ENCODE assay signal across 19 mouse cellular contexts in genomic region chr1:156657523-156657922, GRCm38 (mm10). TPM values are rescaled to one million over a fixed set of nuclear protein-coding genes. Genes with fewer than 3 reads are reported as not detected.
DNase-seq lines count a peak whose midpoint lies in the region; ATAC-seq and TF ChIP-seq lines count a peak whose summit lies in the region.
"Had no signal": no experiment of that assay in that cellular context is flagged by ENCODE, and none has a peak within 500 bp of the region (broad histone marks: within the 10 kb centered on the region; RNA-seq: fewer than 3 reads in every experiment).

No protein-coding gene starts in this region.

- H3K36me3 ChIP-seq in hindbrain, postnatal 0 days (ENCODE audit: insufficient read depth, low read length), result no peaks in the 10 kb centered on the region
- peaks cover 3% of the 10 kb centered on the region; the same call in 1 of the 2 replicates for H3K36me3 ChIP-seq in hindbrain, embryonic 12.5 days
- 0 out of 2 replicates have a peak, but pooled peaks cover 3% of the 10 kb centered on the region for H3K36me3 ChIP-seq in ES-Bruce4 (ENCODE audit: control insufficient read depth, insufficient read depth, low read length, poor library complexity, severe bottlenecking)
- H3K36me3 ChIP-seq in liver, embryonic 15.5 days (replicated peaks), result no peaks in the 10 kb centered on the region
- H3K36me3 ChIP-seq: forebrain, embryonic 12.5 days; heart, embryonic 15.5 days; midbrain, embryonic 12.5 days had no signal

- peak; percentile 35 for TF ChIP-seq CTCF in hindbrain, postnatal 0 days (IDR thresholded peaks at IDR 0.05; ENCODE audit: low read depth)
- TF ChIP-seq CTCF in ES-Bruce4 (IDR thresholded peaks at IDR 0.05; ENCODE audit: low read depth, low read length), result no peak
- no peak for TF ChIP-seq CTCF in left cerebral cortex, adult 2 months (IDR thresholded peaks at IDR 0.05)

- no peak for ATAC-seq in hindbrain, postnatal 0 days
- ATAC-seq in hindbrain, embryonic 12.5 days (ENCODE audit: low FRiP score), result no peak
- ATAC-seq in liver, embryonic 15.5 days (ENCODE audit: insufficient read depth), result peak; percentile 74

- DNase-seq in hindbrain, postnatal 0 days (ENCODE audit: low spot score), result no peak
- DNase-seq in kidney, postnatal 14 days, result peak; percentile 47
- DNase-seq in left cerebral cortex, adult 2 months (ENCODE audit: extremely low spot score in 1 of 2, low spot score in 2 of 2), result no peak
- no peak for DNase-seq in ovary, postnatal 10 days (ENCODE audit: low spot score)
- DNase-seq in adrenal gland, adult 2 months, result no peak
- DNase-seq: adrenal gland, postnatal 10 days; B cell, adult 2 months; cerebellum, adult 8-10 months; gastrocnemius, adult 2 months; lung, postnatal 4 days; right cerebral cortex, postnatal 14 days had no signal

- H3K27ac ChIP-seq in hindbrain, postnatal 0 days, result no peak overlapping the region
- no peak overlapping the region for H3K27ac ChIP-seq in hindbrain, embryonic 12.5 days
- H3K27ac ChIP-seq in ES-Bruce4 (ENCODE audit: insufficient read depth, low read length), result 0 out of 2 replicates have a peak overlapping the region, but pooled peaks have one; percentile 36
- 0 out of 2 replicates have a peak overlapping the region, but pooled peaks have one; percentile 1 for H3K27ac ChIP-seq in liver, embryonic 15.5 days (replicated peaks)
- no peak overlapping the region for H3K27ac ChIP-seq in left cerebral cortex, adult 2 months
- H3K27ac ChIP-seq: embryonic facial prominence, embryonic 13.5 days; forebrain, embryonic 12.5 days; gastrocnemius, adult 2 months; heart, embryonic 15.5 days; hindbrain, embryonic 15.5 days; midbrain, embryonic 12.5 days had no signal

- H3K4me1 ChIP-seq in hindbrain, postnatal 0 days (ENCODE audit: insufficient read depth, low read length), result no peaks in the 10 kb centered on the region
- H3K4me1 ChIP-seq in hindbrain, embryonic 12.5 days, result no peaks in the 10 kb centered on the region
- peaks cover 38% of the 10 kb centered on the region for H3K4me1 ChIP-seq in ES-Bruce4 (ENCODE audit: control insufficient read depth, insufficient read depth, low read length)
- peaks cover 20% of the 10 kb centered on the region for H3K4me1 ChIP-seq in liver, embryonic 15.5 days (replicated peaks)
- H3K4me1 ChIP-seq: forebrain, embryonic 12.5 days; hindbrain, embryonic 15.5 days; midbrain, embryonic 12.5 days had no signal

- no peak overlapping the region for H3K4me3 ChIP-seq in hindbrain, postnatal 0 days (ENCODE audit: low read length)
- H3K4me3 ChIP-seq in hindbrain, embryonic 12.5 days, result no peak overlapping the region
- no peak overlapping the region for H3K4me3 ChIP-seq in ES-Bruce4 (ENCODE audit: low read depth, low read length)
- no peak overlapping the region for H3K4me3 ChIP-seq in liver, embryonic 15.5 days (replicated peaks)
- H3K4me3 ChIP-seq in left cerebral cortex, adult 2 months, result no peak overlapping the region
- H3K4me3 ChIP-seq: embryonic facial prominence, embryonic 13.5 days; forebrain, embryonic 12.5 days; gastrocnemius, adult 2 months; heart, embryonic 15.5 days; hindbrain, embryonic 15.5 days; midbrain, embryonic 12.5 days had no signal

- intact Hi-C loops in left cerebral cortex, adult 2 months (cut with DNase I), result no loop called here

- H3K4me2 ChIP-seq in hindbrain, postnatal 0 days (ENCODE audit: low read depth, low read length), result no peak overlapping the region
- no peak overlapping the region for H3K4me2 ChIP-seq in hindbrain, embryonic 12.5 days (replicated peaks)
- H3K4me2 ChIP-seq in liver, embryonic 15.5 days, result no peak overlapping the region
- H3K4me2 ChIP-seq: embryonic facial prominence, embryonic 13.5 days; forebrain, embryonic 12.5 days; heart, embryonic 15.5 days; hindbrain, embryonic 15.5 days; midbrain, embryonic 12.5 days had no signal

- H3K9me3 ChIP-seq in hindbrain, postnatal 0 days (ENCODE audit: low read length), result no peaks in the 10 kb centered on the region
- no peaks in the 10 kb centered on the region for H3K9me3 ChIP-seq in hindbrain, embryonic 12.5 days (replicated peaks)
- H3K9me3 ChIP-seq in ES-Bruce4 (replicated peaks; ENCODE audit: control insufficient read depth, insufficient read depth, low read length, poor library complexity, severe bottlenecking), result no peaks in the 10 kb centered on the region
- H3K9me3 ChIP-seq in liver, embryonic 15.5 days (replicated peaks), result no peaks in the 10 kb centered on the region
- H3K9me3 ChIP-seq: embryonic facial prominence, embryonic 13.5 days; forebrain, embryonic 12.5 days; heart, embryonic 15.5 days; hindbrain, embryonic 15.5 days; midbrain, embryonic 12.5 days had no signal

- H3K9ac ChIP-seq in hindbrain, postnatal 0 days (replicated peaks; ENCODE audit: low read length), result no peak overlapping the region
- no peak overlapping the region for H3K9ac ChIP-seq in hindbrain, embryonic 12.5 days
- no peak overlapping the region for H3K9ac ChIP-seq in ES-Bruce4 (ENCODE audit: low read depth, poor library complexity, severe bottlenecking)
- no peak overlapping the region for H3K9ac ChIP-seq in liver, embryonic 15.5 days
- H3K9ac ChIP-seq: embryonic facial prominence, embryonic 13.5 days; forebrain, embryonic 12.5 days; heart, embryonic 15.5 days; hindbrain, embryonic 15.5 days; midbrain, embryonic 12.5 days had no signal

- no peak for TF ChIP-seq POLR2A in ES-Bruce4 (IDR thresholded peaks at IDR 0.05; ENCODE audit: insufficient read depth, low read length)

- 84% methylated on average over 4 of the region's 4 CpGs for WGBS in hindbrain, postnatal 0 days
- WGBS in hindbrain, embryonic 12.5 days, result 86% methylated on average over 4 of the region's 4 CpGs
- 65% methylated on average over 4 of the region's 4 CpGs for WGBS in liver, embryonic 15.5 days (ENCODE audit: insufficient replicate concordance)

- no peak for TF ChIP-seq EP300 in ES-Bruce4 (IDR thresholded peaks at IDR 0.05; ENCODE audit: insufficient read depth, low read depth, low read length)

- no peaks in the 10 kb centered on the region for H3K27me3 ChIP-seq in hindbrain, postnatal 0 days (ENCODE audit: insufficient read depth, low read length)
- H3K27me3 ChIP-seq in hindbrain, embryonic 12.5 days, result no peaks in the 10 kb centered on the region
- H3K27me3 ChIP-seq in ES-Bruce4 (ENCODE audit: control insufficient read depth, insufficient read depth, low read length, poor library complexity, severe bottlenecking), result no peaks in the 10 kb centered on the region
- H3K27me3 ChIP-seq in liver, embryonic 15.5 days, result no peaks in the 10 kb centered on the region
- H3K27me3 ChIP-seq: embryonic facial prominence, embryonic 13.5 days; forebrain, embryonic 12.5 days; heart, embryonic 15.5 days; hindbrain, embryonic 15.5 days; midbrain, embryonic 12.5 days had no signal

RNA-seq across cellular contexts. Expression of gene Tor3a, which starts 16.6 kb away (rescaled TPM):
- 2.4 and 5.6 TPM in 2 replicates for total RNA-seq in hindbrain, postnatal 0 days (2014; rRNA removed)
- polyA plus RNA-seq in hindbrain, postnatal 0 days (2015; fragmentation: Nextera tagmentation; extraction: Ambion mirVana), result 3.0 and 4.3 TPM in 2 replicates
- polyA plus RNA-seq in hindbrain, embryonic 12.5 days (2016; fragmentation: Nextera tagmentation; extraction: Ambion mirVana), result 5.0 and 6.5 TPM in 2 replicates
- 26.9 and 27.9 TPM in 2 replicates for polyA plus RNA-seq in ES-Bruce4 (2011; ENCODE audit: insufficient read depth, insufficient read length, low read depth, missing spikeins)
- 4.4 and 4.6 TPM in 2 replicates for polyA plus RNA-seq in liver, embryonic 15.5 days (2015; fragmentation: Nextera tagmentation; extraction: Ambion mirVana)
- total RNA-seq in left cerebral cortex, adult 2 months (2021), result 1 to 10 TPM; 7.3 to 7.9 TPM
- total RNA-seq in adrenal gland, adult 2 months (2021), result 10 to 100 TPM; 15.1 to 24.6 TPM
- polyA plus RNA-seq in adrenal gland, adult 2 months (2012; rRNA removed), result 21.5 and 48.9 TPM in 2 replicates

Comparison
In these comparisons a context has a peak if more than half of its experiments do, and no peak if none do; other contexts are left out.
1. H3K27ac ChIP-seq: peak in ES-Bruce4 (single experiment) and liver, embryonic 15.5 days (single experiment); none in hindbrain, postnatal 0 days (single experiment), hindbrain, embryonic 12.5 days (single experiment) and left cerebral cortex, adult 2 months (single experiment).